Mouse (Mus musculus): ENCODE measurements around the gene Rps6. TPM values are rescaled to one million over a fixed set of nuclear protein-coding genes. Genes with fewer than 3 reads are reported as not detected.

Gene Rps6
- total RNA-seq (2021): 1,000 to 10,000 TPM; 1,162 to 1,195 TPM
- long read RNA-seq, experiment 1, transcript Rps6-204 (4 exons, 1,128 nt): minor isoform, 8 of 463 reads
- long read RNA-seq, experiment 1, transcript Rps6-201 (5 exons, 878 nt): major isoform, 432 of 463 reads
- long read RNA-seq, experiment 1, partial matches to known transcripts: 4 of 463 reads
- long read RNA-seq, experiment 1, other reads (novel, unspliced or antisense): 17 of 463 reads
- long read RNA-seq, experiment 2, transcript Rps6-201 (5 exons, 878 nt): major isoform, 475 of 524 reads
- long read RNA-seq, experiment 2, transcript Rps6-204 (4 exons, 1,128 nt): minor isoform, 17 of 524 reads
- long read RNA-seq, experiment 2, partial matches to known transcripts: 8 of 524 reads
- long read RNA-seq, experiment 2, other reads (novel, unspliced or antisense): 22 of 524 reads

GRCm38 (mm10) chr4:86857113-86858069, at the start of gene Rps6:
Gene Rps6 (minus strand): TSS chr4:86857412.
- peak; percentile 85 to 91 for DNase-seq (ENCODE audit: low spot score in 2 of 2)

GRCm38 (mm10) chr4:86905869-86906268, 48.7 kb upstream of the Rps6 start:
- no peak for DNase-seq (ENCODE audit: low spot score in 2 of 2)

GRCm38 (mm10) chr4:86904969-86905368, 47.8 kb upstream of the Rps6 start:
- no peak for DNase-seq (ENCODE audit: low spot score in 2 of 2)

GRCm38 (mm10) chr4:86902351-86902750, 45.1 kb upstream of the Rps6 start:
- DNase-seq (ENCODE audit: low spot score in 2 of 2): no peak

GRCm38 (mm10) chr4:86898791-86899474, 41.7 kb upstream of the Rps6 start:
- DNase-seq (ENCODE audit: low spot score in 2 of 2): peak in 1 of 2 experiments; percentile 41

GRCm38 (mm10) chr4:86897411-86897810, 40.2 kb upstream of the Rps6 start:
- DNase-seq (ENCODE audit: low spot score in 2 of 2): no peak

GRCm38 (mm10) chr4:86887879-86888278, 30.7 kb upstream of the Rps6 start:
- no peak for DNase-seq (ENCODE audit: low spot score in 2 of 2)

GRCm38 (mm10) chr4:86886160-86886878, 29.1 kb upstream of the Rps6 start:
- no peak for DNase-seq (ENCODE audit: low spot score in 2 of 2)

GRCm38 (mm10) chr4:86885790-86886159, 28.6 kb upstream of the Rps6 start:
- no peak for DNase-seq (ENCODE audit: low spot score in 2 of 2)

GRCm38 (mm10) chr4:86884945-86885344, 27.7 kb upstream of the Rps6 start:
- no peak for DNase-seq (ENCODE audit: low spot score in 2 of 2)

GRCm38 (mm10) chr4:86882413-86882812, 25.2 kb upstream of the Rps6 start:
- no peak for DNase-seq (ENCODE audit: low spot score in 2 of 2)

GRCm38 (mm10) chr4:86881178-86881577, 24.0 kb upstream of the Rps6 start:
- DNase-seq (ENCODE audit: low spot score in 2 of 2): no peak

GRCm38 (mm10) chr4:86879477-86879876, 22.3 kb upstream of the Rps6 start:
- no peak for DNase-seq (ENCODE audit: low spot score in 2 of 2)

GRCm38 (mm10) chr4:86874146-86874847, 17.1 kb upstream of the Rps6 start, which contains the start of gene Acer2:
Gene Acer2 (plus strand): TSS chr4:86874396.
- DNase-seq (ENCODE audit: low spot score in 2 of 2): peak; percentile 76 to 88

- no peak for DNase-seq (ENCODE audit: low spot score in 2 of 2)
Observed at GRCm38 (mm10) chr4:86873072-86873471, 15.9 kb upstream of the Rps6 start.

- DNase-seq (ENCODE audit: low spot score in 2 of 2): no peak
Observed at GRCm38 (mm10) chr4:86871988-86872387, 14.8 kb upstream of the Rps6 start.

GRCm38 (mm10) chr4:86864087-86864486, 6.9 kb upstream of the Rps6 start:
- no peak for DNase-seq (ENCODE audit: low spot score in 2 of 2)

- no peak for DNase-seq (ENCODE audit: low spot score in 2 of 2)
Observed at GRCm38 (mm10) chr4:86858070-86858440, 843 bp upstream of the Rps6 start.

- DNase-seq (ENCODE audit: low spot score in 2 of 2): peak in 1 of 2 experiments; percentile 31
Observed at GRCm38 (mm10) chr4:86856304-86857112, 704 bp downstream of the Rps6 start.
